Mouse (Mus musculus): ENCODE data around the gene Tsc2.

Tsc2 gene

GRCm38 (mm10) chr17:24647493-24647892 is 15.1 kb upstream of the Tsc2 start:
- DNase-seq (ENCODE audit: low spot score): no peak

GRCm38 (mm10) chr17:24646381-24646780 is 14.0 kb upstream of the Tsc2 start:
- DNase-seq (ENCODE audit: low spot score): no peak

GRCm38 (mm10) chr17:24645916-24646315 is 13.5 kb upstream of the Tsc2 start:
- no peak for DNase-seq (ENCODE audit: low spot score)

- DNase-seq (ENCODE audit: low spot score): no peak
Observed at GRCm38 (mm10) chr17:24644875-24645721, 12.7 kb upstream of the Tsc2 start.

GRCm38 (mm10) chr17:24644030-24644715 is 11.7 kb upstream of the Tsc2 start:
- no peak for DNase-seq (ENCODE audit: low spot score)

GRCm38 (mm10) chr17:24642791-24643343 is 10.4 kb upstream of the Tsc2 start:
- no peak for DNase-seq (ENCODE audit: low spot score)

GRCm38 (mm10) chr17:24641944-24642343 is 9.5 kb upstream of the Tsc2 start:
- no peak for DNase-seq (ENCODE audit: low spot score)

GRCm38 (mm10) chr17:24640581-24640980 is 8.2 kb upstream of the Tsc2 start:
- no peak for DNase-seq (ENCODE audit: low spot score)

- DNase-seq (ENCODE audit: low spot score): no peak
Observed at GRCm38 (mm10) chr17:24640119-24640518, 7.7 kb upstream of the Tsc2 start.

- DNase-seq (ENCODE audit: low spot score): no peak
Observed at GRCm38 (mm10) chr17:24639571-24639988, 7.2 kb upstream of the Tsc2 start.

- DNase-seq (ENCODE audit: low spot score): no peak
Observed at GRCm38 (mm10) chr17:24638840-24639239, 6.4 kb upstream of the Tsc2 start.

GRCm38 (mm10) chr17:24638214-24638613 is 5.8 kb upstream of the Tsc2 start:
- DNase-seq (ENCODE audit: low spot score): no peak

- DNase-seq (ENCODE audit: low spot score): no peak
Observed at GRCm38 (mm10) chr17:24636781-24637481, 4.5 kb upstream of the Tsc2 start.

- no peak for DNase-seq (ENCODE audit: low spot score)
Observed at GRCm38 (mm10) chr17:24635694-24636093, 3.3 kb upstream of the Tsc2 start.

GRCm38 (mm10) chr17:24635024-24635423 is 2.6 kb upstream of the Tsc2 start:
- no peak for DNase-seq (ENCODE audit: low spot score)

GRCm38 (mm10) chr17:24633831-24634230 is 1.4 kb upstream of the Tsc2 start:
- DNase-seq (ENCODE audit: low spot score): no peak

- no peak for DNase-seq (ENCODE audit: low spot score)
Observed at GRCm38 (mm10) chr17:24632813-24633449, 501 bp upstream of the Tsc2 start.

- no peak for DNase-seq (ENCODE audit: low spot score)
Observed at GRCm38 (mm10) chr17:24630072-24630471, 2.4 kb downstream of the Tsc2 start.

GRCm38 (mm10) chr17:24628646-24629045 is 3.8 kb downstream of the Tsc2 start:
- DNase-seq (ENCODE audit: low spot score): peak; percentile 65

GRCm38 (mm10) chr17:24625472-24625871 is 7.0 kb downstream of the Tsc2 start:
- no peak for DNase-seq (ENCODE audit: low spot score)

GRCm38 (mm10) chr17:24617561-24618194 is 14.8 kb downstream of the Tsc2 start:
- DNase-seq (ENCODE audit: low spot score): no peak

All from T-cell, adult 2 months (primary cell).